Mouse (Mus musculus) MEL (cell line): ENCODE data around the gene Wsb2. TPM values are rescaled to one million over a fixed set of nuclear protein-coding genes. Genes with fewer than 3 reads are reported as not detected.

Source experiments
- DNase-seq: peaks from one replicate; pipeline ENCODE4 v3.0.0; 2011; ENCODE audit warnings: low read depth, low spot score
- H3K27ac ChIP-seq: 2 replicates; pipeline ENCODE4 v1.5.1; 2012; ENCODE audit warnings: low read depth, mild to moderate bottlenecking, control low read depth, low read length, moderate library complexity; ENCODE audit not compliant: control insufficient read depth
- H3K27me3 ChIP-seq, 2 experiments: fragments of 150-350 bp in 1 of 2; sonication (generic) in 1 of 2; 2 replicates each; pipeline ENCODE4 v1.6.1; 2012; ENCODE audit warnings: low read length in 2 of 2, mild to moderate bottlenecking in 2 of 2, improper control_type of control experiment in 1 of 2, moderate library complexity in 1 of 2; ENCODE audit not compliant: insufficient read depth in 2 of 2, control insufficient read depth in 1 of 2
- H3K36me3 ChIP-seq, 2 experiments: 2 replicates each; pipeline ENCODE4 v1.6.1; 2012 to 2014; ENCODE audit warnings: low read length in 2 of 2, improper control_type of control experiment in 1 of 2, inconsistent platforms in 1 of 2, mild to moderate bottlenecking in 1 of 2; ENCODE audit not compliant: insufficient read depth in 2 of 2, control insufficient read depth in 1 of 2
- H3K4me1 ChIP-seq, 2 experiments: fragments of 150-350 bp in 1 of 2; sonication (generic) in 1 of 2; 2 replicates each; pipeline ENCODE4 v1.6.1; 2012; ENCODE audit warnings: low read length in 2 of 2, improper control_type of control experiment in 1 of 2, mild to moderate bottlenecking in 1 of 2; ENCODE audit not compliant: insufficient read depth in 2 of 2, control insufficient read depth in 1 of 2
- H3K4me3 ChIP-seq, 2 experiments: fragments of 150-350 bp in 1 of 2; sonication (generic) in 1 of 2; 2 replicates each; pipeline ENCODE4 v1.5.1; 2012; ENCODE audit warnings: low read depth in 2 of 2, low read length in 2 of 2, mild to moderate bottlenecking in 2 of 2, moderate library complexity in 2 of 2, control low read depth in 1 of 2, improper control_type of control experiment in 1 of 2; ENCODE audit not compliant: control insufficient read depth in 1 of 2, insufficient read depth in 1 of 2
- H3K79me2 ChIP-seq: 2 replicates; pipeline ENCODE4 v1.6.1; 2012; ENCODE audit warnings: mild to moderate bottlenecking, low read length, moderate library complexity; ENCODE audit not compliant: control insufficient read depth, poor library complexity, insufficient read depth
- H3K9ac ChIP-seq: 2 replicates; pipeline ENCODE4 v1.6.1; 2012; ENCODE audit warnings: low read depth, mild to moderate bottlenecking, control low read depth, low read length, moderate library complexity; ENCODE audit not compliant: control insufficient read depth, poor library complexity, severe bottlenecking
- H3K9me3 ChIP-seq: fragments of 150-350 bp; sonication (generic); replicated peaks from 2 replicates; pipeline ENCODE4 v1.6.1; 2012; ENCODE audit warnings: mild to moderate bottlenecking, low read length, improper control_type of control experiment, moderate library complexity; ENCODE audit not compliant: insufficient read depth
- CHD2 ChIP-seq: IDR thresholded peaks from 2 replicates; pipeline ENCODE4 v1.6.1; 2011; ENCODE audit warnings: low read length, improper control_type of control experiment
- CTCF ChIP-seq, 3 experiments: IDR thresholded peaks in 2 of 3; conservative IDR thresholded peaks in 1 of 3; 2 replicates each; pipeline ENCODE4 v1.5.1; 2011 to 2012; ENCODE audit warnings: low read length in 3 of 3, low read depth in 2 of 3, mild to moderate bottlenecking in 2 of 3, improper control_type of control experiment in 1 of 3, inconsistent platforms in 1 of 3, mixed read lengths in 1 of 3, moderate library complexity in 1 of 3; ENCODE audit not compliant: control insufficient read depth in 1 of 3, insufficient read depth in 1 of 3, poor library complexity in 1 of 3, severe bottlenecking in 1 of 3
- E2F4 ChIP-seq: IDR thresholded peaks from 2 replicates; pipeline ENCODE4 v1.6.1; 2011; ENCODE audit warnings: low read depth, low read length, improper control_type of control experiment, borderline replicate concordance
- ELF1 ChIP-seq: IDR thresholded peaks from 2 replicates; pipeline ENCODE4 v1.6.1; 2014; ENCODE audit warnings: low read depth, mild to moderate bottlenecking, inconsistent platforms, low read length, improper control_type of control experiment, moderate library complexity
- EP300 ChIP-seq, 2 experiments: IDR thresholded peaks; 2 replicates each; pipeline ENCODE4 v1.6.1; 2011; ENCODE audit warnings: improper control_type of control experiment in 2 of 2, low read length in 2 of 2, low read depth in 1 of 2, mild to moderate bottlenecking in 1 of 2
- ETS1 ChIP-seq: IDR thresholded peaks from 2 replicates; pipeline ENCODE4 v1.6.1; 2012; ENCODE audit warnings: low read depth, mild to moderate bottlenecking, inconsistent platforms, low read length, improper control_type of control experiment, moderate library complexity
- HCFC1 ChIP-seq: IDR thresholded peaks from 2 replicates; pipeline ENCODE4 v1.6.1; 2012; ENCODE audit warnings: low read depth, mild to moderate bottlenecking, inconsistent platforms, low read length, improper control_type of control experiment, moderate library complexity
- JUND ChIP-seq: IDR thresholded peaks from 2 replicates; pipeline ENCODE4 v1.6.1; 2011; ENCODE audit warnings: low read depth, mild to moderate bottlenecking, improper control_type of control experiment, low read length
- KAT2A ChIP-seq: conservative IDR thresholded peaks from 2 replicates; pipeline ENCODE4 v1.6.1; 2012; ENCODE audit warnings: low read depth, low read length, improper control_type of control experiment, inconsistent platforms
- MAX ChIP-seq: IDR thresholded peaks from 2 replicates; pipeline ENCODE4 v1.6.1; 2011; ENCODE audit warnings: low read length, improper control_type of control experiment
- MXI1 ChIP-seq: IDR thresholded peaks from 2 replicates; pipeline ENCODE4 v1.6.1; 2011; ENCODE audit warnings: mild to moderate bottlenecking, low read depth, low read length, improper control_type of control experiment
- MYC ChIP-seq: IDR thresholded peaks from 2 replicates; pipeline ENCODE4 v1.6.1; 2011; ENCODE audit warnings: low read depth, mild to moderate bottlenecking, low read length, improper control_type of control experiment, moderate library complexity
- NELFE ChIP-seq: IDR thresholded peaks from 2 replicates; pipeline ENCODE4 v1.6.1; 2011; ENCODE audit warnings: low read depth, low read length, improper control_type of control experiment
- NRF1 ChIP-seq: IDR thresholded peaks from 2 replicates; pipeline ENCODE4 v1.6.1; 2014; ENCODE audit warnings: low read depth, mild to moderate bottlenecking, inconsistent platforms, low read length, improper control_type of control experiment, moderate library complexity; ENCODE audit not compliant: poor library complexity, insufficient read depth, severe bottlenecking
- POLR2A ChIP-seq, 2 experiments: IDR thresholded peaks; 2 replicates each; pipeline ENCODE4 v1.6.1; 2011 to 2012; ENCODE audit warnings: low read length in 2 of 2, mild to moderate bottlenecking in 2 of 2, control low read depth in 1 of 2, improper control_type of control experiment in 1 of 2, low read depth in 1 of 2, moderate library complexity in 1 of 2; ENCODE audit not compliant: control insufficient read depth in 1 of 2, insufficient read depth in 1 of 2, poor library complexity in 1 of 2
- POLR2AphosphoS2 ChIP-seq: IDR thresholded peaks from 2 replicates; pipeline ENCODE4 v1.6.1; 2011; ENCODE audit warnings: low read length, improper control_type of control experiment
- RAD21 ChIP-seq: IDR thresholded peaks from 2 replicates; pipeline ENCODE4 v1.6.1; 2011; ENCODE audit warnings: mild to moderate bottlenecking, low read depth, low read length, improper control_type of control experiment
- SIN3A ChIP-seq: IDR thresholded peaks from 2 replicates; pipeline ENCODE4 v1.6.1; 2012; ENCODE audit warnings: low read length, improper control_type of control experiment, inconsistent platforms
- TBP ChIP-seq: IDR thresholded peaks from 2 replicates; pipeline ENCODE4 v1.8.0; 2011; ENCODE audit warnings: low read depth, low read length, improper control_type of control experiment
- TCF12 ChIP-seq: IDR thresholded peaks from 2 replicates; pipeline ENCODE4 v1.6.1; 2014; ENCODE audit warnings: low read depth, mild to moderate bottlenecking, inconsistent platforms, low read length, improper control_type of control experiment, moderate library complexity
- USF2 ChIP-seq, 2 experiments: IDR thresholded peaks; 2 replicates each; pipeline ENCODE4 v1.6.1; 2011 to 2012; ENCODE audit warnings: improper control_type of control experiment in 2 of 2, low read length in 2 of 2, borderline replicate concordance in 1 of 2, inconsistent platforms in 1 of 2, low read depth in 1 of 2, mild to moderate bottlenecking in 1 of 2; ENCODE audit not compliant: insufficient read depth in 1 of 2
- ZKSCAN1 ChIP-seq: IDR thresholded peaks from 2 replicates; pipeline ENCODE4 v1.6.1; 2012; ENCODE audit warnings: low read depth, mild to moderate bottlenecking, inconsistent platforms, low read length, improper control_type of control experiment, moderate library complexity
- ZMIZ1 ChIP-seq: IDR thresholded peaks from 2 replicates; pipeline ENCODE4 v1.6.1; 2012; ENCODE audit warnings: low read depth, mild to moderate bottlenecking, inconsistent platforms, low read length, improper control_type of control experiment, moderate library complexity
- ZNF384 ChIP-seq: IDR thresholded peaks from 2 replicates; pipeline ENCODE4 v1.6.1; 2012; ENCODE audit warnings: low read depth, mild to moderate bottlenecking, inconsistent platforms, low read length, improper control_type of control experiment
- polyA plus RNA-seq, 2 experiments: library from polyadenylated mRNA; stranded (reverse) in 1 of 2; unstranded in 1 of 2; fragments of >175 nt in 1 of 2; fragments of >200 nt in 1 of 2; gene quantifications; 2 replicates each; pipeline versions ENCODE4 v1.2.1 to v1.2.4; 2012; ENCODE audit warnings: low replicate concordance in 2 of 2, low read depth in 1 of 2; ENCODE audit not compliant: insufficient read length in 2 of 2, insufficient read depth in 1 of 2, missing spikeins in 1 of 2
- total RNA-seq: library from RNA; depleted of rRNA; stranded (reverse); fragments of 300-350 nt; gene quantifications from 2 replicates; pipeline ENCODE4 v1.2.3, GENCODE M21; 2012

Wsb2 gene
- total and polyA plus RNA-seq, 3 experiments, result 32.9 to 56.9 TPM; not detected in 1

GRCm38 (mm10) chr5:117388877-117389276, 31.8 kb downstream of the Wsb2 start, which contains the start of gene Rfc5:
Gene Rfc5 (minus strand): TSS chr5:117389047.
- peaks cover 5 to 10% of the 10 kb centered on the region in 2 experiments for H3K4me1 ChIP-seq
- peak; percentile 97 for DNase-seq
- no peaks in the 10 kb centered on the region for H3K27me3 ChIP-seq
- peaks cover 19% of the 10 kb centered on the region for H3K79me2 ChIP-seq
- H3K9me3 ChIP-seq, result no peaks in the 10 kb centered on the region
- H3K4me3 ChIP-seq, result peak within 1 kb of the TSS; percentile 83 to 91
- H3K36me3 ChIP-seq, result peaks cover 0 to 14% of the 10 kb centered on the region in 2 experiments; a peak in 2 of 4 replicates
- peak within 1 kb of the TSS; percentile 67 for H3K27ac ChIP-seq
- TF ChIP-seq TCF12 (peak; percentile 53; the same call in 1 of the 2 replicates), CHD2 (peak; percentile 92), MAX (peak; percentile 87), HCFC1 (peak; percentile 80), KAT2A (peak; percentile 54; the same call in 1 of the 2 replicates), ELF1 (peak; percentile 98), E2F4 (peak; percentile 89; the same call in 1 of the 2 replicates), NELFE (peak; percentile 97), USF2 (IDR thresholded peaks at IDR 0.05; ENCODE audit: borderline replicate concordance in 1 of 2, insufficient read depth in 1 of 2, low read depth in 1 of 2, low read length in 2 of 2) (no peak), TBP (peak; percentile 58), POLR2A (IDR thresholded peaks at IDR 0.05; ENCODE audit: control insufficient read depth in 1 of 2, insufficient read depth in 1 of 2, low read depth in 1 of 2, low read length in 2 of 2, poor library complexity in 1 of 2) (peak; percentile 85 to 97), ZKSCAN1 (no peak), NRF1 (no peak), MXI1 (peak; percentile 97), SIN3A (peak; percentile 93), ZNF384 (no peak), MYC (0 out of 2 replicates have a peak, but pooled peaks have one; percentile 67), EP300 (IDR thresholded peaks at IDR 0.05; ENCODE audit: low read depth in 1 of 2, low read length in 2 of 2) (no peak), ZMIZ1 (peak; percentile 74; the same call in 1 of the 2 replicates), CTCF (IDR thresholded peaks at IDR 0.05 in 2 of 3, conservative IDR thresholded peaks at IDR 0.05 in 1 of 3; ENCODE audit: control insufficient read depth in 1 of 3, insufficient read depth in 1 of 3, low read depth in 2 of 3, low read length in 3 of 3, poor library complexity in 1 of 3, severe bottlenecking in 1 of 3) (0 out of 6 replicates have a peak, but pooled peaks of 1 of the 3 experiments have one; percentile 1), ETS1 (no peak), JUND (no peak), POLR2AphosphoS2 (peak; percentile 84), RAD21 (no peak)
- peak within 1 kb of the TSS; percentile 95 for H3K9ac ChIP-seq
